ENCODE assay signal across 8 mouse cellular contexts in genomic region chr11:119087301-119088082, GRCm38 (mm10). TPM values are rescaled to one million over a fixed set of nuclear protein-coding genes. Genes with fewer than 3 reads are reported as not detected.
DNase-seq lines count a peak whose midpoint lies in the region; ATAC-seq and TF ChIP-seq lines count a peak whose summit lies in the region.

No protein-coding gene starts in this region.

- peaks cover 10% of the 10 kb centered on the region; the same call in 1 of the 2 replicates for H3K79me2 ChIP-seq in liver, adult 2 months (ENCODE audit: control insufficient read depth, insufficient read depth, low read length)

- no peak for TF ChIP-seq POLR2A in liver, adult 2 months (IDR thresholded peaks at IDR 0.05; ENCODE audit: extremely low read depth, insufficient read depth, low read length)

- TF ChIP-seq CTCF in liver, adult 2 months (IDR thresholded peaks at IDR 0.05; ENCODE audit: low read depth, low read length), result peak; percentile 31

- no peaks in the 10 kb centered on the region for H3K9me3 ChIP-seq in embryonic facial prominence, embryonic 15.5 days (replicated peaks)
- no peaks in the 10 kb centered on the region for H3K9me3 ChIP-seq in hindbrain, embryonic 15.5 days
- no peaks in the 10 kb centered on the region for H3K9me3 ChIP-seq in midbrain, embryonic 16.5 days (replicated peaks; ENCODE audit: control insufficient read depth, low read length, poor library complexity, severe bottlenecking)

- H3K36me3 ChIP-seq in embryonic facial prominence, embryonic 15.5 days, result 0 out of 2 replicates have a peak, but pooled peaks cover under 1% of the 10 kb centered on the region
- H3K36me3 ChIP-seq in hindbrain, embryonic 15.5 days, result 0 out of 2 replicates have a peak, but pooled peaks cover under 1% of the 10 kb centered on the region
- no peaks in the 10 kb centered on the region for H3K36me3 ChIP-seq in liver, adult 2 months (ENCODE audit: control insufficient read depth, insufficient read depth, low read length)
- no peaks in the 10 kb centered on the region for H3K36me3 ChIP-seq in midbrain, embryonic 16.5 days (ENCODE audit: control insufficient read depth, insufficient read depth, low read length)

- DNase-seq in cerebellum, adult 11-12 months, result peak; percentile 46
- DNase-seq in cerebellum, postnatal 4 days (ENCODE audit: low spot score in 2 of 2), result no peak
- DNase-seq in adrenal gland, adult 18-20 months (ENCODE audit: low spot score in 2 of 2), result peak; percentile 55 to 62
- peak; percentile 68 for DNase-seq in liver, adult 2 months (ENCODE audit: extremely low read depth, low read depth, low spot score)
- peak; percentile 60 to 79 for DNase-seq in urinary bladder, postnatal 36 days (ENCODE audit: low spot score in 2 of 2)

- no peak for ATAC-seq in embryonic facial prominence, embryonic 15.5 days (ENCODE audit: insufficient number of reproducible peaks, low FRiP score, low TSS enrichment, low read depth)
- ATAC-seq in hindbrain, embryonic 15.5 days (ENCODE audit: low FRiP score, low read depth), result no peak
- no peak for ATAC-seq in midbrain, embryonic 16.5 days

- peak overlapping the region; percentile 38 for H3K4me2 ChIP-seq in embryonic facial prominence, embryonic 15.5 days (replicated peaks)
- peak overlapping the region; percentile 18; the same call in 1 of the 2 replicates for H3K4me2 ChIP-seq in hindbrain, embryonic 15.5 days
- no peak overlapping the region for H3K4me2 ChIP-seq in midbrain, embryonic 16.5 days (ENCODE audit: low read length)

- H3K4me1 ChIP-seq in embryonic facial prominence, embryonic 15.5 days, result peaks cover 75% of the 10 kb centered on the region
- peaks cover 70% of the 10 kb centered on the region for H3K4me1 ChIP-seq in hindbrain, embryonic 15.5 days (replicated peaks)
- peaks cover 23% of the 10 kb centered on the region for H3K4me1 ChIP-seq in liver, adult 2 months (ENCODE audit: control insufficient read depth, insufficient read depth, low read length)
- H3K4me1 ChIP-seq in midbrain, embryonic 16.5 days (ENCODE audit: control insufficient read depth, insufficient read depth, low read length), result peaks cover 47% of the 10 kb centered on the region

- H3K27me3 ChIP-seq in embryonic facial prominence, embryonic 15.5 days, result peaks cover 47% of the 10 kb centered on the region
- H3K27me3 ChIP-seq in hindbrain, embryonic 15.5 days, result peaks cover 22% of the 10 kb centered on the region
- H3K27me3 ChIP-seq in liver, adult 2 months (ENCODE audit: control insufficient read depth, insufficient read depth, low read length), result no peaks in the 10 kb centered on the region
- H3K27me3 ChIP-seq in midbrain, embryonic 16.5 days (ENCODE audit: control insufficient read depth, insufficient read depth, low read depth, low read length), result peaks cover 18% of the 10 kb centered on the region

- 8% methylated on average over 35 of the region's 35 CpGs for WGBS in embryonic facial prominence, embryonic 15.5 days
- 3% methylated on average over 35 of the region's 35 CpGs for WGBS in hindbrain, embryonic 15.5 days
- 11% methylated on average over 35 of the region's 35 CpGs for WGBS in liver, adult 2 months
- WGBS in midbrain, embryonic 16.5 days, result 4% methylated on average over 35 of the region's 35 CpGs

- H3K9ac ChIP-seq in embryonic facial prominence, embryonic 15.5 days, result no peak overlapping the region
- H3K9ac ChIP-seq in hindbrain, embryonic 15.5 days, result no peak overlapping the region
- H3K9ac ChIP-seq in liver, adult 2 months (ENCODE audit: low read depth, low read length), result peak overlapping the region; percentile 22; the same call in 1 of the 2 replicates
- no peak overlapping the region for H3K9ac ChIP-seq in midbrain, embryonic 16.5 days (ENCODE audit: low read depth, low read length)

- peak overlapping the region; percentile 17 for H3K4me3 ChIP-seq in embryonic facial prominence, embryonic 15.5 days (replicated peaks)
- no peak overlapping the region; the same call in 1 of the 2 replicates for H3K4me3 ChIP-seq in hindbrain, embryonic 15.5 days
- H3K4me3 ChIP-seq in liver, adult 2 months (ENCODE audit: insufficient read depth, low read depth, low read length), result peak overlapping the region; percentile 9; the same call in 1 of the 2 replicates
- peak overlapping the region; percentile 15; the same call in 1 of the 2 replicates for H3K4me3 ChIP-seq in midbrain, embryonic 16.5 days (ENCODE audit: low read depth, low read length)

- no peak overlapping the region for H3K27ac ChIP-seq in embryonic facial prominence, embryonic 15.5 days (replicated peaks)
- no peak overlapping the region for H3K27ac ChIP-seq in hindbrain, embryonic 15.5 days (replicated peaks)
- H3K27ac ChIP-seq in liver, adult 2 months (replicated peaks; ENCODE audit: insufficient read depth, low read depth, low read length), result no peak overlapping the region
- H3K27ac ChIP-seq in midbrain, embryonic 16.5 days (ENCODE audit: low read length), result no peak overlapping the region

RNA-seq across cellular contexts. Expression of gene Cbx4, which starts 1.5 kb away (rescaled TPM):
- 100 to 1,000 TPM; 115 to 163 TPM for total RNA-seq in adrenal gland, adult 18-20 months (2021)
- polyA plus RNA-seq in embryonic facial prominence, embryonic 15.5 days (2015; fragmentation: Nextera tagmentation; extraction: Ambion mirVana), result 17.2 and 21.4 TPM in 2 replicates
- polyA plus RNA-seq in hindbrain, embryonic 15.5 days (2015; fragmentation: Nextera tagmentation; extraction: Ambion mirVana), result 21.9 and 23.2 TPM in 2 replicates
- 2.8 and 2.9 TPM in 2 replicates for total RNA-seq in liver, adult 2 months (2014; rRNA removed)
- polyA plus RNA-seq in liver, adult 2 months (2012; rRNA removed), result 7.9 and 8.2 TPM in 2 replicates
- polyA plus RNA-seq in midbrain, embryonic 16.5 days (2015; fragmentation: Nextera tagmentation; extraction: Ambion mirVana), result 23.9 and 25.6 TPM in 2 replicates

RNA-seq across cellular contexts. Expression of gene Cbx8, which starts 46.7 kb away (rescaled TPM):
- total RNA-seq in adrenal gland, adult 18-20 months (2021), result 10 to 100 TPM; 12.2 to 16.7 TPM
- 9.2 and 10.3 TPM in 2 replicates for polyA plus RNA-seq in embryonic facial prominence, embryonic 15.5 days (2015; fragmentation: Nextera tagmentation; extraction: Ambion mirVana)
- 8.6 and 10.0 TPM in 2 replicates for polyA plus RNA-seq in hindbrain, embryonic 15.5 days (2015; fragmentation: Nextera tagmentation; extraction: Ambion mirVana)
- total RNA-seq in liver, adult 2 months (2014; rRNA removed), result 4.3 and 5.1 TPM in 2 replicates
- 1.7 and 4.4 TPM in 2 replicates for polyA plus RNA-seq in liver, adult 2 months (2012; rRNA removed)
- 8.5 and 8.6 TPM in 2 replicates for polyA plus RNA-seq in midbrain, embryonic 16.5 days (2015; fragmentation: Nextera tagmentation; extraction: Ambion mirVana)

Comparison
In these comparisons a context has a peak if more than half of its experiments do, and no peak if none do; other contexts are left out.
1. DNase-seq: peak in cerebellum, adult 11-12 months (single experiment), adrenal gland, adult 18-20 months (2 of 2), liver, adult 2 months (single experiment) and urinary bladder, postnatal 36 days (2 of 2); none in cerebellum, postnatal 4 days (0 of 2).